Mouse (Mus musculus) mouse trophoblast stem cell (cell line): ENCODE measurements around the gene Hoxb2.

Experiments used
- in situ Hi-C, 2 experiments: fragments of 300-500 bp; cut with MseI, MboI; formaldehyde crosslinking; loops; 2 replicates in 1 of 2; 3 replicates in 1 of 2; pipeline ENCODE4 v1.15.1; 2025

Hoxb2 gene

GRCm38 (mm10) chr11:96334998-96335397, 15.3 kb upstream of the Hoxb2 start:
- in situ Hi-C loops: no loop called here

- in situ Hi-C loops: no loop called here
These were observed 13.7 kb upstream of the Hoxb2 start for GRCm38 (mm10) chr11:96336597-96336996.

- in situ Hi-C loops: no loop called here
These were observed 13.3 kb upstream of the Hoxb2 start for GRCm38 (mm10) chr11:96337026-96337425.

- in situ Hi-C loops: no loop called here
These were observed 11.1 kb upstream of the Hoxb2 start for GRCm38 (mm10) chr11:96338957-96339855.

- in situ Hi-C loops: no loop called here
These were observed 9.5 kb upstream of the Hoxb2 start for GRCm38 (mm10) chr11:96340698-96341365.

- in situ Hi-C loops: no loop called here
These were observed 8.4 kb upstream of the Hoxb2 start for GRCm38 (mm10) chr11:96341701-96342575.

GRCm38 (mm10) chr11:96342576-96342930, 7.8 kb upstream of the Hoxb2 start:
- in situ Hi-C loops: no loop called here

GRCm38 (mm10) chr11:96343206-96343745, 7.0 kb upstream of the Hoxb2 start:
- in situ Hi-C loops: no loop called here

GRCm38 (mm10) chr11:96344061-96344877, 6.1 kb upstream of the Hoxb2 start:
- in situ Hi-C loops: no loop called here

- in situ Hi-C loops: no loop called here
These were observed 5.5 kb upstream of the Hoxb2 start for GRCm38 (mm10) chr11:96344878-96345159.

GRCm38 (mm10) chr11:96345220-96345892, 5.0 kb upstream of the Hoxb2 start:
- in situ Hi-C loops: no loop called here

- in situ Hi-C loops: no loop called here
These were observed 4.2 kb upstream of the Hoxb2 start for GRCm38 (mm10) chr11:96345893-96346806.

GRCm38 (mm10) chr11:96346916-96347520, 3.3 kb upstream of the Hoxb2 start:
- in situ Hi-C loops: no loop called here

GRCm38 (mm10) chr11:96347717-96348116, 2.6 kb upstream of the Hoxb2 start:
- in situ Hi-C loops: no loop called here

- in situ Hi-C loops: no loop called here
These were observed 2.0 kb upstream of the Hoxb2 start for GRCm38 (mm10) chr11:96348141-96348928.

- in situ Hi-C loops: no loop called here
These were observed 1.3 kb upstream of the Hoxb2 start for GRCm38 (mm10) chr11:96348988-96349387.

- in situ Hi-C loops: no loop called here
These were observed 609 bp upstream of the Hoxb2 start for GRCm38 (mm10) chr11:96349491-96350340.
